In the genomic region with DNA sequence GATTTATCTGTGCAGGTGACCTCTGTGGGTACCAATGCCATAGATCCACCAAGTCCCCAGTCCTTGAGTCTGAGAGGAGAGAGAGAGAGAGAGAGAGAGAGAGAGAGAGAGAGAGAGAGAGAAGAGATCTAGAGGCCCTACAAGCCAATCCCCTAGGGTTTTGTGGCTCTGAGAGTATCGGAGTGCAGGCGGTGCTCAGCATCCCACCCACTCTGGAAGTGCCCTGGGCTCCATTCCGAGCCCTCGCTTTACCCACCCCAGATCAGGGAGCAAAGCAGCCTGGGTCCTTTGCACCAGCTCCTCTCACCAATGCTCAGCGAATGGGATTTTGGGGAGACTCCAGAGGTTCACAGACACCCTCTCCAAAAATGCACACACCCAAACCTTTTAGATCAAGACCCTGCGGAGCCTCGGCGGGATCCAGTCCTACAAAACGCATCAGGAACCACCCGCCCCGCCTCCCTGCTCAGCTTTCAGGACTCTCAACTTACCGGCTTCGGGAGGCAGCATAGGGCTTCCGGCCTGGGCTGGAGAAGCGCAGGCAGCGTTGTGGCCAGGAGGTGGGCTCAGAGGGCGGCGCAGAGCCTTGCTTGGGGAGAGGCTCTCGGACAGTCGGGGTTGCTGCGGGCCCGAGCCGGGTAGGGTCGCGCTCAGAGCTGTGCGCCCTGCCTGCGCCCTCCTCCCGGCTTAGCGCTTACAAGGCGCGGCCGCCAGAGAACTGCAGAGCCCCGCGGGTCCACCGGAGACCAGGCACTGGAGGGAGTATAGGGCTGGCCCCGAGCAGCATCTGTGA, we compare ENCODE assay signal across 11 mouse cellular contexts. TPM values are rescaled to one million over a fixed set of nuclear protein-coding genes. Genes with fewer than 3 reads are reported as not detected.
DNase-seq lines count a peak whose midpoint lies in the region; ATAC-seq and TF ChIP-seq lines count a peak whose summit lies in the region.
"Had no signal": no experiment of that assay in that cellular context is flagged by ENCODE, and none has a peak within 500 bp of the region (broad histone marks: within the 10 kb centered on the region; RNA-seq: fewer than 3 reads in every experiment).

No protein-coding gene starts in this region.

- ATAC-seq in kidney, embryonic 16.5 days (ENCODE audit: low FRiP score, low TSS enrichment), result peak; percentile 55; the same call in 1 of the 2 replicates
- ATAC-seq in embryonic facial prominence, embryonic 11.5 days (replicated peaks; ENCODE audit: insufficient number of reproducible peaks, low FRiP score, low TSS enrichment, low read depth), result peak; percentile 32
- no peak; the same call in 1 of the 2 replicates for ATAC-seq in intestine, embryonic 14.5 days (replicated peaks; ENCODE audit: low FRiP score, low TSS enrichment, low read depth)
- no peak for ATAC-seq in neural tube, embryonic 15.5 days (ENCODE audit: low FRiP score)
- ATAC-seq: Patski had no signal

- intact Hi-C loops in left cerebral cortex, adult 2 months (cut with DNase I), result no loop called here

- H3K9ac ChIP-seq in kidney, embryonic 16.5 days (replicated peaks; ENCODE audit: low read length), result no peak overlapping the region
- H3K9ac ChIP-seq in embryonic facial prominence, embryonic 11.5 days (replicated peaks; ENCODE audit: low read length), result peak overlapping the region; percentile 59
- no peak overlapping the region for H3K9ac ChIP-seq in intestine, embryonic 14.5 days (ENCODE audit: low read length)
- H3K9ac ChIP-seq in neural tube, embryonic 15.5 days (replicated peaks), result no peak overlapping the region

- peaks cover 100% of the 10 kb centered on the region for H3K27me3 ChIP-seq in kidney, embryonic 16.5 days (ENCODE audit: insufficient read depth, low read length)
- peaks cover 4% of the 10 kb centered on the region; the same call in 1 of the 2 replicates for H3K27me3 ChIP-seq in kidney, adult 2 months (replicated peaks; ENCODE audit: control insufficient read depth, insufficient read depth, low read length)
- H3K27me3 ChIP-seq in embryonic facial prominence, embryonic 11.5 days (ENCODE audit: control insufficient read depth, insufficient read depth, low read length), result peaks cover 89% of the 10 kb centered on the region
- peaks cover 100% of the 10 kb centered on the region for H3K27me3 ChIP-seq in intestine, embryonic 14.5 days (replicated peaks; ENCODE audit: control insufficient read depth, insufficient read depth, low read length)
- peaks cover 100% of the 10 kb centered on the region for H3K27me3 ChIP-seq in neural tube, embryonic 15.5 days (replicated peaks)

- no peak overlapping the region for H3K27ac ChIP-seq in kidney, embryonic 16.5 days (ENCODE audit: low read length)
- H3K27ac ChIP-seq in kidney, adult 2 months (ENCODE audit: insufficient read depth, low read depth, low read length), result no peak overlapping the region
- peak overlapping the region; percentile 76 for H3K27ac ChIP-seq in embryonic facial prominence, embryonic 11.5 days (replicated peaks; ENCODE audit: low read depth, low read length)
- no peak overlapping the region for H3K27ac ChIP-seq in intestine, embryonic 14.5 days (ENCODE audit: low read depth)
- no peak overlapping the region for H3K27ac ChIP-seq in neural tube, embryonic 15.5 days (replicated peaks)
- no peak overlapping the region for H3K27ac ChIP-seq in left cerebral cortex, adult 2 months

- peaks cover 20% of the 10 kb centered on the region for H3K4me1 ChIP-seq in kidney, embryonic 16.5 days (ENCODE audit: insufficient read depth, low read length)
- H3K4me1 ChIP-seq in kidney, adult 2 months (ENCODE audit: control insufficient read depth, insufficient read depth, low read length), result no peaks in the 10 kb centered on the region
- 0 out of 2 replicates have a peak, but pooled peaks cover 4% of the 10 kb centered on the region for H3K4me1 ChIP-seq in embryonic facial prominence, embryonic 11.5 days (ENCODE audit: control insufficient read depth, insufficient read depth, low read length)
- peaks cover 7% of the 10 kb centered on the region; the same call in 1 of the 2 replicates for H3K4me1 ChIP-seq in intestine, embryonic 14.5 days (replicated peaks; ENCODE audit: control insufficient read depth, insufficient read depth, low read length)
- H3K4me1 ChIP-seq in neural tube, embryonic 15.5 days, result peaks cover 27% of the 10 kb centered on the region

- H3K9me3 ChIP-seq in kidney, embryonic 16.5 days (ENCODE audit: low read length), result no peaks in the 10 kb centered on the region
- no peaks in the 10 kb centered on the region for H3K9me3 ChIP-seq in embryonic facial prominence, embryonic 11.5 days (replicated peaks; ENCODE audit: control insufficient read depth, low read length)
- H3K9me3 ChIP-seq in intestine, embryonic 14.5 days (ENCODE audit: control insufficient read depth, low read length), result no peaks in the 10 kb centered on the region
- no peaks in the 10 kb centered on the region for H3K9me3 ChIP-seq in neural tube, embryonic 15.5 days (replicated peaks)

- no peak for TF ChIP-seq CTCF in kidney, adult 2 months (conservative IDR thresholded peaks at IDR 0.05; ENCODE audit: insufficient read depth, insufficient read length, low read depth, low read length)
- TF ChIP-seq CTCF in left cerebral cortex, adult 2 months (IDR thresholded peaks at IDR 0.05), result no peak

- DNase-seq in kidney, adult 2 months, result no peak
- peak; percentile 72 for DNase-seq in embryonic facial prominence, embryonic 11.5 days (ENCODE audit: low spot score)
- DNase-seq in intestine, embryonic 14.5 days (ENCODE audit: low spot score), result peak; percentile 73
- no peak for DNase-seq in left cerebral cortex, adult 2 months (ENCODE audit: extremely low spot score in 1 of 2, low spot score in 2 of 2)
- DNase-seq in thymus, postnatal 14 days, result no peak
- no peak for DNase-seq in layer of hippocampus, adult 11-12 months (ENCODE audit: low spot score)
- DNase-seq: cerebellum, postnatal 10 days had no signal

- H3K4me3 ChIP-seq in kidney, embryonic 16.5 days (ENCODE audit: low read length), result peak overlapping the region; percentile 25
- H3K4me3 ChIP-seq in kidney, adult 2 months (ENCODE audit: insufficient read depth, low read depth, low read length), result no peak overlapping the region
- peak overlapping the region; percentile 38 for H3K4me3 ChIP-seq in embryonic facial prominence, embryonic 11.5 days (ENCODE audit: low read depth, low read length)
- peak overlapping the region; percentile 2; the same call in 1 of the 2 replicates for H3K4me3 ChIP-seq in intestine, embryonic 14.5 days (ENCODE audit: low read depth, low read length)
- no peak overlapping the region; the same call in 1 of the 2 replicates for H3K4me3 ChIP-seq in neural tube, embryonic 15.5 days (replicated peaks)
- no peak overlapping the region for H3K4me3 ChIP-seq in left cerebral cortex, adult 2 months

- under 1% methylated on average over 36 of the region's 36 CpGs for WGBS in kidney, embryonic 16.5 days
- WGBS in kidney, adult 2 months, result under 1% methylated on average over 36 of the region's 36 CpGs
- WGBS in embryonic facial prominence, embryonic 11.5 days, result under 1% methylated on average over 36 of the region's 36 CpGs
- under 1% methylated on average over 36 of the region's 36 CpGs for WGBS in intestine, embryonic 14.5 days
- WGBS in neural tube, embryonic 15.5 days, result under 1% methylated on average over 36 of the region's 36 CpGs

- H3K4me2 ChIP-seq in kidney, embryonic 16.5 days (replicated peaks; ENCODE audit: low read depth, low read length), result peak overlapping the region; percentile 43
- peak overlapping the region; percentile 52 for H3K4me2 ChIP-seq in embryonic facial prominence, embryonic 11.5 days (ENCODE audit: low read depth, low read length)
- peak overlapping the region; percentile 18 for H3K4me2 ChIP-seq in intestine, embryonic 14.5 days (ENCODE audit: low read length)
- H3K4me2 ChIP-seq in neural tube, embryonic 15.5 days, result peak overlapping the region; percentile 32; the same call in 1 of the 2 replicates

- TF ChIP-seq POLR2A in kidney, adult 2 months (IDR thresholded peaks at IDR 0.05; ENCODE audit: low read depth, low read length), result no peak

- H3K36me3 ChIP-seq in kidney, embryonic 16.5 days (ENCODE audit: insufficient read depth, low read length), result no peaks in the 10 kb centered on the region
- no peaks in the 10 kb centered on the region for H3K36me3 ChIP-seq in kidney, adult 2 months (ENCODE audit: control insufficient read depth, insufficient read depth, low read length)
- H3K36me3 ChIP-seq in embryonic facial prominence, embryonic 11.5 days (replicated peaks; ENCODE audit: control insufficient read depth, insufficient read depth, low read depth, low read length), result no peaks in the 10 kb centered on the region
- H3K36me3 ChIP-seq in intestine, embryonic 14.5 days (ENCODE audit: control insufficient read depth, insufficient read depth, low read length), result no peaks in the 10 kb centered on the region
- H3K36me3 ChIP-seq in neural tube, embryonic 15.5 days, result no peaks in the 10 kb centered on the region

RNA-seq across cellular contexts. Expression of a gene that starts 4.4 kb away (rescaled TPM):
- not detected in 2 replicates for polyA plus RNA-seq in kidney, embryonic 16.5 days (2015; fragmentation: Nextera tagmentation; extraction: Ambion mirVana)
- polyA plus RNA-seq in kidney, adult 2 months (2012; rRNA removed), result not detected in 2 replicates
- 9.5 and 10.5 TPM in 2 replicates for polyA plus RNA-seq in embryonic facial prominence, embryonic 11.5 days (2014; fragmentation: Nextera tagmentation; extraction: Ambion mirVana)
- not detected in 2 replicates for polyA plus RNA-seq in intestine, embryonic 14.5 days (2014; fragmentation: Nextera tagmentation; extraction: Ambion mirVana)
- not detected in 2 replicates for polyA plus RNA-seq in neural tube, embryonic 15.5 days (2015; fragmentation: Nextera tagmentation; extraction: Ambion mirVana)
- total RNA-seq in left cerebral cortex, adult 2 months (2021), result 1 to 10 TPM; 2.0 to 3.6 TPM
- polyA plus RNA-seq: large intestine, adult 2 months had no signal

Comparison
In these comparisons a context has a peak if more than half of its experiments do, and no peak if none do; other contexts are left out.
1. H3K4me3 ChIP-seq: peak in kidney, embryonic 16.5 days (single experiment), embryonic facial prominence, embryonic 11.5 days (single experiment) and intestine, embryonic 14.5 days (single experiment); none in kidney, adult 2 months (single experiment), neural tube, embryonic 15.5 days (single experiment) and left cerebral cortex, adult 2 months (single experiment).
2. ATAC-seq: peak in kidney, embryonic 16.5 days (single experiment) and embryonic facial prominence, embryonic 11.5 days (single experiment); none in intestine, embryonic 14.5 days (single experiment) and neural tube, embryonic 15.5 days (single experiment).
3. DNase-seq: peak in embryonic facial prominence, embryonic 11.5 days (single experiment) and intestine, embryonic 14.5 days (single experiment); none in kidney, adult 2 months (single experiment), left cerebral cortex, adult 2 months (0 of 2), thymus, postnatal 14 days (single experiment) and layer of hippocampus, adult 11-12 months (single experiment).
4. RNA of a gene that starts 4.4 kb away (polyA plus RNA-seq): 9.5 to 10.5 TPM in embryonic facial prominence, embryonic 11.5 days; not detected in kidney, embryonic 16.5 days, not detected in kidney, adult 2 months, not detected in intestine, embryonic 14.5 days and not detected in neural tube, embryonic 15.5 days; every median in the first group is over 10 times any median in the second.
5. Peak in every context shown above with its lines, with median percentiles within 50 percentile points of each other: H3K4me2 ChIP-seq.